Comparison of ENCODE assay signal across 22 mouse cellular contexts in the genomic region with DNA sequence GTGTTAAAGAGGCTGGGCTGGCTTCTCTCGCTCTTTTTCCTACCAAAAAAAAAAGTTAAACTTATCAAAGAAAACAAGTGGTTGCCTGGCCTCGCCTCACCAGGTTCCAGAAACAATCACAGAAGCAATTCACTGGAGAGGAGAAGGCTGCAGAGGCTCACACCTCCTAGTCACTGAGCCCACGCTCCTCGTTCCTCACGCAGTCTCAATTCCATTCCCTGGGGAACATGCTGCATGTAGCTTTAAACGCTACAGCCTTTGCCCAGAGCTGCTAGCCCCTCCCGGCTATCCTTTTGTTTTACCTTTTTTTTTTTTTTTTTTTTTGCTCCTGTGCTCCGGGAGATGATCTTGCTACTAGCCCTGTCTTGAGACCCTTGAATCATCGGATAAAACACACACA. TPM values are rescaled to one million over a fixed set of nuclear protein-coding genes. Genes with fewer than 3 reads are reported as not detected.
DNase-seq lines count a peak whose midpoint lies in the region; ATAC-seq and TF ChIP-seq lines count a peak whose summit lies in the region.
"Had no signal": no experiment of that assay in that cellular context is flagged by ENCODE, and none has a peak within 500 bp of the region (broad histone marks: within the 10 kb centered on the region; RNA-seq: fewer than 3 reads in every experiment).

No protein-coding gene starts in this region.

- no peaks in the 10 kb centered on the region for H3K36me3 ChIP-seq in embryonic facial prominence, embryonic 11.5 days (replicated peaks; ENCODE audit: control insufficient read depth, insufficient read depth, low read depth, low read length)
- H3K36me3 ChIP-seq in embryonic facial prominence, embryonic 10.5 days (replicated peaks): no peaks in the 10 kb centered on the region
- no peaks in the 10 kb centered on the region for H3K36me3 ChIP-seq in hindbrain, postnatal 0 days (ENCODE audit: insufficient read depth, low read length)
- H3K36me3 ChIP-seq in hindbrain, embryonic 13.5 days: no peaks in the 10 kb centered on the region
- H3K36me3 ChIP-seq in ES-E14 (ENCODE audit: control insufficient read depth, insufficient read depth, low read length, poor library complexity, severe bottlenecking): no peaks in the 10 kb centered on the region
- H3K36me3 ChIP-seq in limb, embryonic 13.5 days: no peaks in the 10 kb centered on the region
- no peaks in the 10 kb centered on the region for H3K36me3 ChIP-seq in liver, embryonic 12.5 days
- H3K36me3 ChIP-seq: forebrain, embryonic 15.5 days; intestine, embryonic 15.5 days; liver, embryonic 15.5 days had no signal

- no peak overlapping the region for H3K4me2 ChIP-seq in embryonic facial prominence, embryonic 11.5 days (ENCODE audit: low read depth, low read length)
- no peak overlapping the region for H3K4me2 ChIP-seq in hindbrain, postnatal 0 days (ENCODE audit: low read depth, low read length)
- no peak overlapping the region for H3K4me2 ChIP-seq in hindbrain, embryonic 13.5 days
- H3K4me2 ChIP-seq in limb, embryonic 13.5 days (replicated peaks): 0 out of 2 replicates have a peak overlapping the region, but pooled peaks have one; percentile 2
- no peak overlapping the region for H3K4me2 ChIP-seq in liver, embryonic 12.5 days
- H3K4me2 ChIP-seq: forebrain, embryonic 15.5 days; intestine, embryonic 15.5 days; liver, embryonic 15.5 days had no signal

- peaks cover 4% of the 10 kb centered on the region; the same call in 1 of the 2 replicates for H3K4me1 ChIP-seq in embryonic facial prominence, embryonic 11.5 days (ENCODE audit: control insufficient read depth, insufficient read depth, low read length)
- H3K4me1 ChIP-seq in embryonic facial prominence, embryonic 10.5 days: peaks cover 13% of the 10 kb centered on the region
- H3K4me1 ChIP-seq in hindbrain, postnatal 0 days (ENCODE audit: insufficient read depth, low read length): no peaks in the 10 kb centered on the region
- H3K4me1 ChIP-seq in hindbrain, embryonic 13.5 days (replicated peaks): peaks cover 4% of the 10 kb centered on the region; the same call in 1 of the 2 replicates
- peaks cover 1 to 7% of the 10 kb centered on the region in 2 experiments; a peak in 2 of 4 replicates for H3K4me1 ChIP-seq in ES-E14 (ENCODE audit: control insufficient read depth in 2 of 2, insufficient read depth in 2 of 2, low read length in 2 of 2, poor library complexity in 1 of 2)
- peaks cover 10% of the 10 kb centered on the region for H3K4me1 ChIP-seq in limb, embryonic 13.5 days
- H3K4me1 ChIP-seq in liver, embryonic 12.5 days: no peaks in the 10 kb centered on the region
- H3K4me1 ChIP-seq: forebrain, embryonic 15.5 days; intestine, embryonic 15.5 days; liver, embryonic 15.5 days; megakaryocyte, embryonic 14.5 days had no signal

- in situ Hi-C loops in ES-E14 (cut with MboI; ENCODE audit: low sequenced_read_pairs in 2 of 2, unreplicated experiment in 2 of 2): no loop called here

- no peak overlapping the region for H3K4me3 ChIP-seq in embryonic facial prominence, embryonic 11.5 days (ENCODE audit: low read depth, low read length)
- H3K4me3 ChIP-seq in embryonic facial prominence, embryonic 10.5 days: no peak overlapping the region
- no peak overlapping the region for H3K4me3 ChIP-seq in hindbrain, postnatal 0 days (ENCODE audit: low read length)
- no peak overlapping the region for H3K4me3 ChIP-seq in hindbrain, embryonic 13.5 days
- no peak overlapping the region for H3K4me3 ChIP-seq in ES-E14 (ENCODE audit: insufficient read depth in 1 of 2, low read depth in 1 of 2, low read length in 2 of 2, poor library complexity in 1 of 2, severe bottlenecking in 1 of 2)
- no peak overlapping the region for H3K4me3 ChIP-seq in limb, embryonic 13.5 days
- H3K4me3 ChIP-seq in liver, embryonic 12.5 days: no peak overlapping the region
- H3K4me3 ChIP-seq: forebrain, embryonic 15.5 days; heart, adult 2 months; intestine, embryonic 15.5 days; layer of hippocampus, adult 2 months; liver, embryonic 15.5 days; megakaryocyte, embryonic 14.5 days had no signal

- H3K27me3 ChIP-seq in embryonic facial prominence, embryonic 11.5 days (ENCODE audit: control insufficient read depth, insufficient read depth, low read length): no peaks in the 10 kb centered on the region
- no peaks in the 10 kb centered on the region for H3K27me3 ChIP-seq in embryonic facial prominence, embryonic 10.5 days (replicated peaks; ENCODE audit: low read depth, poor library complexity, severe bottlenecking)
- H3K27me3 ChIP-seq in hindbrain, postnatal 0 days (ENCODE audit: insufficient read depth, low read length): no peaks in the 10 kb centered on the region
- no peaks in the 10 kb centered on the region for H3K27me3 ChIP-seq in hindbrain, embryonic 13.5 days
- H3K27me3 ChIP-seq in limb, embryonic 13.5 days: no peaks in the 10 kb centered on the region
- H3K27me3 ChIP-seq in liver, embryonic 12.5 days (replicated peaks): no peaks in the 10 kb centered on the region
- H3K27me3 ChIP-seq: forebrain, embryonic 15.5 days; intestine, embryonic 15.5 days; liver, embryonic 15.5 days; megakaryocyte, embryonic 14.5 days had no signal

- 12% methylated on average over 9 of the region's 9 CpGs for WGBS in embryonic facial prominence, embryonic 11.5 days
- 11% methylated on average over 9 of the region's 9 CpGs for WGBS in embryonic facial prominence, embryonic 10.5 days
- 9% methylated on average over 9 of the region's 9 CpGs for WGBS in hindbrain, postnatal 0 days
- WGBS in hindbrain, embryonic 13.5 days: 11% methylated on average over 9 of the region's 9 CpGs
- 7% methylated on average over 9 of the region's 9 CpGs for WGBS in limb, embryonic 13.5 days
- WGBS in liver, embryonic 12.5 days (ENCODE audit: insufficient replicate concordance): 8% methylated on average over 9 of the region's 9 CpGs

- H3K9me3 ChIP-seq in embryonic facial prominence, embryonic 11.5 days (replicated peaks; ENCODE audit: control insufficient read depth, low read length): no peaks in the 10 kb centered on the region
- no peaks in the 10 kb centered on the region for H3K9me3 ChIP-seq in embryonic facial prominence, embryonic 10.5 days
- no peaks in the 10 kb centered on the region for H3K9me3 ChIP-seq in hindbrain, postnatal 0 days (ENCODE audit: low read length)
- H3K9me3 ChIP-seq in hindbrain, embryonic 13.5 days: no peaks in the 10 kb centered on the region
- H3K9me3 ChIP-seq in ES-E14 (ENCODE audit: control insufficient read depth, insufficient read depth, low read depth, low read length): no peaks in the 10 kb centered on the region
- H3K9me3 ChIP-seq in limb, embryonic 13.5 days: no peaks in the 10 kb centered on the region
- H3K9me3 ChIP-seq in liver, embryonic 12.5 days (replicated peaks): no peaks in the 10 kb centered on the region
- H3K9me3 ChIP-seq: forebrain, embryonic 15.5 days; intestine, embryonic 15.5 days; liver, embryonic 15.5 days had no signal

- TF ChIP-seq CTCF in hindbrain, postnatal 0 days (IDR thresholded peaks at IDR 0.05; ENCODE audit: low read depth): no peak

- no peak for ATAC-seq in embryonic facial prominence, embryonic 11.5 days (replicated peaks; ENCODE audit: insufficient number of reproducible peaks, low FRiP score, low TSS enrichment, low read depth)
- ATAC-seq in hindbrain, postnatal 0 days: no peak
- ATAC-seq in hindbrain, embryonic 13.5 days (ENCODE audit: low FRiP score): no peak
- ATAC-seq in limb, embryonic 13.5 days (ENCODE audit: low FRiP score, low read depth): no peak
- ATAC-seq in liver, embryonic 12.5 days: no peak
- no peak for ATAC-seq in monocyte, adult 5-6 weeks (replicated peaks; ENCODE audit: insufficient number of reproducible peaks, low FRiP score, low TSS enrichment, poor library complexity, severe bottlenecking)
- ATAC-seq: forebrain, embryonic 15.5 days; intestine, embryonic 15.5 days had no signal

- no peak overlapping the region for H3K27ac ChIP-seq in embryonic facial prominence, embryonic 11.5 days (replicated peaks; ENCODE audit: low read depth, low read length)
- H3K27ac ChIP-seq in embryonic facial prominence, embryonic 10.5 days (replicated peaks): no peak overlapping the region
- no peak overlapping the region for H3K27ac ChIP-seq in hindbrain, postnatal 0 days
- no peak overlapping the region for H3K27ac ChIP-seq in hindbrain, embryonic 13.5 days
- H3K27ac ChIP-seq in ES-E14 (ENCODE audit: insufficient read depth, low read depth, low read length, poor library complexity, severe bottlenecking): no peak overlapping the region
- no peak overlapping the region for H3K27ac ChIP-seq in limb, embryonic 13.5 days
- H3K27ac ChIP-seq in liver, embryonic 12.5 days: no peak overlapping the region
- H3K27ac ChIP-seq: forebrain, embryonic 15.5 days; heart, adult 2 months; intestine, embryonic 15.5 days; kidney, postnatal 0 days; layer of hippocampus, adult 2 months; liver, embryonic 15.5 days had no signal

- DNase-seq in embryonic facial prominence, embryonic 11.5 days (ENCODE audit: low spot score): peak; percentile 35
- DNase-seq in embryonic facial prominence, embryonic 10.5 days (ENCODE audit: low spot score): no peak
- DNase-seq in hindbrain, postnatal 0 days (ENCODE audit: low spot score): peak; percentile 42
- no peak for DNase-seq in ES-E14 (ENCODE audit: low read depth, low spot score)
- DNase-seq: adrenal gland, adult 8-10 months; cerebellum, adult 11-12 months; cerebellum, postnatal 36 days; gastrocnemius, postnatal 10 days; heart, adult 2 months; lung, postnatal 14 days; thymus, postnatal 36 days had no signal

- no peak overlapping the region for H3K9ac ChIP-seq in embryonic facial prominence, embryonic 11.5 days (replicated peaks; ENCODE audit: low read length)
- H3K9ac ChIP-seq in hindbrain, postnatal 0 days (replicated peaks; ENCODE audit: low read length): no peak overlapping the region
- H3K9ac ChIP-seq in hindbrain, embryonic 13.5 days: no peak overlapping the region
- no peak overlapping the region for H3K9ac ChIP-seq in ES-E14 (ENCODE audit: insufficient read depth, low read depth, low read length, poor library complexity, severe bottlenecking)
- no peak overlapping the region for H3K9ac ChIP-seq in limb, embryonic 13.5 days
- no peak overlapping the region for H3K9ac ChIP-seq in liver, embryonic 12.5 days
- H3K9ac ChIP-seq: forebrain, embryonic 15.5 days; intestine, embryonic 15.5 days; liver, embryonic 15.5 days had no signal

TF ChIP-seq in ES-E14, 5 proteins besides CTCF, POLR2A, EP300 and RAD21 (continues in another document):
- TF ChIP-seq ZNF384 (IDR thresholded peaks at IDR 0.05; ENCODE audit: low read depth, low read length): peak; percentile 60; the same call in 1 of the 2 replicates

RNA-seq across cellular contexts. Expression of a gene that starts 31.6 kb away (rescaled TPM):
- 0.39 and 0.56 TPM in 2 replicates for polyA plus RNA-seq in embryonic facial prominence, embryonic 11.5 days (2014; fragmentation: Nextera tagmentation; extraction: Ambion mirVana)
- 0.18 and 0.85 TPM in 2 replicates for polyA plus RNA-seq in embryonic facial prominence, embryonic 10.5 days (2016; fragmentation: Nextera tagmentation; extraction: Ambion mirVana)
- 28.9 and 42.7 TPM in 2 replicates for total RNA-seq in hindbrain, postnatal 0 days (2014; rRNA removed)
- 5.8 and 6.1 TPM in 2 replicates for polyA plus RNA-seq in hindbrain, postnatal 0 days (2015; fragmentation: Nextera tagmentation; extraction: Ambion mirVana)
- 1.9 and 2.8 TPM in 2 replicates for polyA plus RNA-seq in hindbrain, embryonic 13.5 days (2015; fragmentation: Nextera tagmentation; extraction: Ambion mirVana)
- total RNA-seq in ES-E14 (2012; rRNA removed): 2.5 and 4.9 TPM in 2 replicates
- 0.34 and 0.59 TPM in 2 replicates for polyA plus RNA-seq in limb, embryonic 13.5 days (2015; fragmentation: Nextera tagmentation; extraction: Ambion mirVana)
- 0.02 and 0.06 TPM in 2 replicates for polyA plus RNA-seq in liver, embryonic 12.5 days (2016; fragmentation: Nextera tagmentation; extraction: Ambion mirVana)
- total RNA-seq in monocyte, adult 5-6 weeks (2017): not detected in 3 replicates
- total RNA-seq: hematopoietic stem cell, adult 5-6 weeks had no signal
- polyA plus RNA-seq: liver, embryonic 15.5 days had no signal

Comparison
In these comparisons a context has a peak if more than half of its experiments do, and no peak if none do; other contexts are left out.
1. DNase-seq: peak in embryonic facial prominence, embryonic 11.5 days (single experiment) and hindbrain, postnatal 0 days (single experiment); none in embryonic facial prominence, embryonic 10.5 days (single experiment) and ES-E14 (single experiment).